Mouse (Mus musculus) olfactory bulb, adult 2 months (tissue): ENCODE data around the gene Tmc4.

Experiments
- CTCF ChIP-seq: fragments of 200-500 bp; IDR thresholded peaks from 2 replicates; pipeline ENCODE4 v1.5.1; 2012; ENCODE audit warnings: low read depth, mild to moderate bottlenecking, low read length, moderate library complexity; ENCODE audit not compliant: insufficient read depth
- POLR2A ChIP-seq: fragments of 200-500 bp; IDR thresholded peaks from 2 replicates; pipeline ENCODE4 v1.6.1; 2012; ENCODE audit warnings: mild to moderate bottlenecking, low read depth, low read length, moderate library complexity; ENCODE audit not compliant: insufficient read depth

- TF ChIP-seq POLR2A (no peak), CTCF (no peak)
Measured at GRCm38 (mm10) chr7:3616057-3616388, 61.3 kb downstream of the Tmc4 start, which contains the start of gene Oscar.
